Mouse (Mus musculus) frontal cortex, adult 2 months (tissue): ENCODE measurements at regions not wholly inside any gene's neighbourhood (a gene's known extent, or its start where the extent isn't known, plus 50 kb on each side); places are given as distances from the start of the nearest gene placed in this dataset.
A peak's percentile ranks its signal among the peaks of the same experiment; 100 is the strongest.

Experiments
- DNase-seq, 2 experiments: peaks; one replicate each; pipeline ENCODE4 v3.0.0; 2022; ENCODE audit warnings: low spot score in 1 of 2; ENCODE audit errors: extremely low spot score in 1 of 2

DNA sequence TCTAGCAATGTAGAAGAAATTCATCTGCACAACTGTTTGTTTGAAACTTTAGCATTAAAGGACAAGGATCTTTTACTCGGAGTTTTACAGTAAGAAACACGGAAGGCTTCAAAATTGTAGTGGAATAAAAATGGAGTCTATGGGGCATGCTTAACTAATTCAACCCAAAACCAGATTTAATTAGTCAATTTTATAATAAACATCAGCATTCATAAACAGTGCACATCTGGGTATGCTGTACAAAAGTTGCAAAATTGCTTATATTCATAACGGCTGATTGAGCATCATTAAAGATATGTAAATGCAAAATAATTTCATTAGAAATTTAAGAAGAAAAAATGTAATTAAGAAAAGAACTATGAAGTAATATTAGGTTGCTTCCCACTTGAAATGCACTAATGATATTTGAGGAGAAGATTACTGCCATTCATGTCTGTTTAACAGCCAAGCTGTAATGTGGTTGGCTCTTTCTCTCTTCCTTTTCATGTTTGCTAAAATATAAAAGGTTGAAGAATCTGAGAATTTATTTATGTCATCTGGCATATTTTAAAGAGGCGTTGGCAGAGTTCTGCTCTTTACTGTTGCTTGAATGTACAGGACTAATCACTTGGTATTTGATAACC lies 1037.3 kb downstream of the Fam181b start:
- DNase-seq = no peak

GRCm38 (mm10) chr7:94123781-94124180 lies 1044.1 kb downstream of the Fam181b start:
- no peak for DNase-seq

GRCm38 (mm10) chr7:94154221-94154620 lies 1074.6 kb downstream of the Fam181b start:
- peak in 1 of 2 experiments; percentile 7 for DNase-seq

DNA sequence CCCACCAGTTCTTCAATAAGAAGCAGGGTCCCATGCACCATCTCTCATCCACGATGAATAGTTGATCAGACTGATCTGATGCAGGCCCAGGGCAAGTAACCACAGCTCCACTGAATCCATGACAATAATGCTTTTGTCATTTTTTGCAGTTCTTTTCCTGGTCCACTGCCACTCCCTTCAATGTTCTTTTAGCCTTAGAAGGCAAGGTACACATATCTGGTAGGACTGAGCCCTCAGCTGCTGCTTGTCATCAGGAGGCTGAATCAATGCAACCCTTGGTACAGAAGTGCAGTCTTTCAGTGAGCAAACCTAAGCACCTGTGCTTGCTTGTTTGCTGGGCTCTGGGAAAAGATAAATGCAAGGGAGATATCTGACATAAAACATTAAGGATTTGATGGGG lies 1075.8 kb downstream of the Fam181b start:
- DNase-seq = no peak

- no peak for DNase-seq
These were observed 1100.4 kb downstream of the Fam181b start for GRCm38 (mm10) chr7:94180027-94180426.

- no peak for DNase-seq
These were observed 1132.7 kb downstream of the Fam181b start for GRCm38 (mm10) chr7:94212341-94212740.

- no peak for DNase-seq
These were observed 1147.8 kb downstream of the Fam181b start for GRCm38 (mm10) chr7:94227482-94227881.

DNA sequence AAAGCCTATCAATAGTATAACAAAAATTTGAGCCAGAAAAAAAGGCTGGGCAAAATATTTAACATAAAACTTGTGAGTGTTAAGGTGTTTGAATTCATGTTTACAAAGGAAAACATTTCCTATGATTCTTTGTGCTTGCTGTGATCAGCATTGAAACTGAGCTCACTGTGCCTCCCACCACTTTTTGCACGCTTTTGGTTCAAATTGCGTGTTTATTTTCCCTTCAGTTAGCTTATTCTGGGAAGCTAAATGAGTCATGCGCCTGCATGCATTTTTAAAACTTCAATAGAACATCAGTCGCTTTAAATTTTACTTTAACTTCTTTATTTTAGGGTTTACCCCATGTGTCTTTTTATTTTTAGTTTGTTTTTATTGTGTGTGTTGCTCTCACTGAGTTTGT lies 1154.0 kb downstream of the Fam181b start:
- DNase-seq = peak; percentile 13 to 60

GRCm38 (mm10) chr7:94249501-94249900 lies 1169.8 kb downstream of the Fam181b start:
- no peak for DNase-seq

- DNase-seq = no peak
These were observed 1189.1 kb downstream of the Fam181b start for GRCm38 (mm10) chr7:94268665-94269320.

GRCm38 (mm10) chr7:94281529-94281928 lies 1201.9 kb downstream of the Fam181b start:
- DNase-seq = no peak

DNA sequence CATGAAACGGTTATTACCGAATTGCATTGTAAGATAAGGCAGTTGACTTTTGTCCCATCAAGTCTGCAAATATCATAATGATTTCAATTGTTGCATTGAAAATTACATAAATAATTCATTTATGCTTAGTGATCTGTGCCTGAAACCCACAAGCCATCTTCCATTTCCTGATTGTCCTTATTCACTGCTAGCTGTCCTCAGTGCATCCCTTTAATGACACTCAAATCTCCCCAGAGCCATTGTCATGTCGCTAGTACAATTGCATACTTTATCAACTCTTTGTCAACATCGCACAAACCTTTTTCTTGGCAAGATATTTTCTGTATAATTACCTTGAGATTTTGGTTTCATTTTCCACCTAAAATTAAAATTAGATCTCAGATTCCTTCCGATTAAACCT lies 1202.3 kb downstream of the Fam181b start:
- DNase-seq = no peak

GRCm38 (mm10) chr7:94283031-94283609 lies 1203.5 kb downstream of the Fam181b start:
- DNase-seq = no peak

DNA sequence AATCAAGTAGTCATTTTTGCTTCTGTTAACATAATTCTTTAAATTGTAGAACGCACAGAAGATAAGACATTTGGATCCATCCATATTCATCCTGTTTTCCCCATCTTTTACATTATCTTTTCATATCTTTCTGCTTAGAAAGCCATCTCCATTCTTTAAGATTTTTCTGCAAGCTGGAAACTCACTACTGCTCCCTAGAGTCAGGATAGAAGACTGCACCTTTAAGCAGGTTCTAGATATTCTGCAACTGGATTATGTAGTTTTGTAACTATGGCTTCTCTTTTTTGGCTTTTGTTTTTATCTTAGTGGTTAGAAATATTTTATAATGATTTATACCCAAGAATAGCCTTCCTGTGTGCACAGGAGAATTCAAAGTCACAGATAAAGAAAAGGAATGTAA lies 1225.9 kb downstream of the Fam181b start:
- DNase-seq = peak in 1 of 2 experiments; percentile 6

GRCm38 (mm10) chr7:94314983-94315642 lies 1235.4 kb downstream of the Fam181b start:
- no peak for DNase-seq

GRCm38 (mm10) chr7:94332601-94333000 lies 1252.9 kb downstream of the Fam181b start:
- DNase-seq = no peak
